Mouse (Mus musculus) heart, postnatal 14 days (tissue): ENCODE measurements at regions not wholly inside any gene's neighbourhood (a gene's known extent, or its start where the extent isn't known, plus 50 kb on each side); places are given as distances from the start of the nearest gene placed in this dataset.

Experiments
- DNase-seq, 2 experiments: peaks; one replicate each; pipeline ENCODE4 v3.0.0; 2021 to 2022
- intact Hi-C: fragments of 180-260 bp; cut with DNase I; formaldehyde crosslinking; loops from one replicate; pipeline ENCODE4 v1.15.1; 2025

DNA sequence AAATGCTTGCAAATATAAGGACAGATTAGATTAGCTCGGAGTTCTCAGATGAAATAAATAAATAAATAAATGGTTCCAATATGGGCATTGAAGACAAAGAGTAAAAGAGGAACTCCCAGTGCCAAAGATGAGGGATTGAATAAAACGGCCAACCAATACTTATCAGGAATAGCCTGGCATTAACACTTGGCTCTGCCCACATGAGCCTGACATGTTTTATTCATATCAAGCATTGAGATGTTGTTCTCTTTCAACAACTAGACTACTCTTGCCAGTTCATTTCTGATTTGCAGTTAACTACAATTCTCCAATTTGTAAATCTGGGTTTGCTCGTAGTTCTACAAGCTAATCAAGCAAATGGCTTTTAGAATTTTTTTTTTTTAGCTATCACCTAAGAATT lies 546.4 kb downstream of the Efnb2 start:
- intact Hi-C loops: no loop called here
- DNase-seq: no peak

DNA sequence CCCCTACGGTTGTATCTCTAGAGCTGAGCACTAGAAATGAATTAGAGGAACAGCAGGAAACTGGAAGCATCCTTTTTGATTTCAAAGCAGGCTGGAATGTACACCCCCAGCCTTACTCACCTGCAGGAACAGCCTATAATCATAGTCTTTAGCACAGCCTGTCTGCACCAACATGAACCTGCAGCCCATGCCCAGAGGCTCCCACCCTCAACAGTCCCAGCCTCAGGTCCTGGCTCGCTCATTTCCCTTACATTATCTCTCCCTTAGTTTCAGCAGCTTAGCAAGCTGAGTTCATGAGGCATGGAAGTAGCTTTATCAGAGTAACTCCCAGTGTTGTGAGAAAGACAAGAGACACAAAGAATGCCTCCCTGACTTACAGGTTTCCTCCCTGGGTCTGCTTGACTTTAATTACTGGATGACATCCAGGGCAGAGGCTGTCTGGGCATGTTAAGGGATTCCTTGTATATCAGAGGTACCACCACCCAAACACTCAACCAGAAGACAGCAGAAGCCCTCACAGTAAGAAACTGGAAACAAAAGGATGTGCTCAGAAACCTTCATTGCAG lies 551.2 kb downstream of the Efnb2 start:
- intact Hi-C loops: no loop called here
- DNase-seq: no peak

DNA sequence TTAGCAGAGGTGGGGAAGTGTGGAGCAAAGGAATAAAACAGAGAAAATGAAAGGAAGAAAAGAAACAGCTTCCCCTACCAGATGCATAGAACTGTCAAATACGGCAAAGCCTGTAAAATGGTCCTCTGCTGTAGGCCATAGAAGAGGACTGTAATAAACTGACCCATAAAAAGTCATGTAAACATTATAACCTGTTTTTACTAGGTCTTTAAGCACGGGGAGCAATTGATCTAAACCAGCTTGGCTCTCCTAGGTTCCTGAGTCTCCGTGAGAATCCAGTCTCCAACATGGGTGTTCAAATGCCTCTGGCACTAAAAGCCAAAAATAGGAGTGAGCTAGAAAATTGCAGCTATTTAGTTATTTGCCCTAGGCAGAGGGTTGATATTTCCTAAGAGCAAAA lies 557.5 kb downstream of the Efnb2 start:
- DNase-seq: no peak
- intact Hi-C loops: no loop called here

DNA sequence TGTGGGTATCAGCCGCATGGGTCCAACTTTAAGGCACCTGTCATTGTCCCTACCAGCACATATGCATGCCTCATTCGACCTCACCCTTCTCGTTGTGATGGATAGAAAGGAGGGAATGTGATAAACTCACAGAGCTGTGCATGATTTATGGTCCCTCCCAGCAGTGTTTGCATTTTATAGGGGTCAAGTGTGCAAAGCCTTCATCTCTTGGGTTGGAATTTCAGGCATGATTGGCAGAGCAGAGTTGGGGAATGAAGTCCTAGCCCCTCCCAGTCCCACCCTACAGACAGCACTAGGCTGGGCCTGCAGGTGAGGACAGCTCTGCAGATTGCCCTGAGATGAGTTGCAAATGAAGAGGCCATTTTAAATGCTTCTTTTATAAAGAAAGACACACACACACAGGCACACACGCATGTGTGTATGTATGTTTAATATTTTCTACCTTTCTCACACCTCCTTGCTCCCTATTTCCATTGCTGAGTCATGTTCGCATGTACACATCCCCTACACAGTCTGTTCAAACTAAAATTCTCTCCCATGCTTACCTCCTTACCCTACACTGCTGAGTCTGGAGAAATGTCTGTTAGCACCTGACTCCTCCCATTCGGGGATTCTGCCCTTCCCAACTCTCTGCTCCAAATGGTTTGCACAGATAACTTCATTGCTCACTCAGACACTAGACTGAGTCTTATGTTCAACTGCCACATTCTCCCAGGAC lies 558.9 kb downstream of the Efnb2 start:
- intact Hi-C loops: no loop called here
- no peak for DNase-seq

DNA sequence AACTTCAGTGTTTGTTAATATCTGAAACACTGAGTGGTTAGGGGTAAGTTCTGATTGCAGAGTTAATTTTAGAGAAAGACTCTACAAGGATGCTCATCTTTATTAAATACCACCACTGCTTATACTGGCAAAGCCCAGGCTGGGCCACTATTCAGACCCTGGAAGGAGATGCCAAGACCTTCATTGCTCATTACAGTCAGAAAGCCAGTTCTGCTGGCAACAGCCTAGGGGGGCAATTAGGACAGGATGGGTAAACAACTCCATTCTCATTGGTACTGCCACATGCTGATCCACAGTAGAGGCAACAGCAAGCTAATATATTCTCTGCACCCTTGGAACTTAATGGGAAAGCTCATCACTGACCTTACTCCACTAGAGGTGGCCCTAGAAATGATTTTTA lies 568.5 kb downstream of the Efnb2 start:
- intact Hi-C loops: no loop called here

DNA sequence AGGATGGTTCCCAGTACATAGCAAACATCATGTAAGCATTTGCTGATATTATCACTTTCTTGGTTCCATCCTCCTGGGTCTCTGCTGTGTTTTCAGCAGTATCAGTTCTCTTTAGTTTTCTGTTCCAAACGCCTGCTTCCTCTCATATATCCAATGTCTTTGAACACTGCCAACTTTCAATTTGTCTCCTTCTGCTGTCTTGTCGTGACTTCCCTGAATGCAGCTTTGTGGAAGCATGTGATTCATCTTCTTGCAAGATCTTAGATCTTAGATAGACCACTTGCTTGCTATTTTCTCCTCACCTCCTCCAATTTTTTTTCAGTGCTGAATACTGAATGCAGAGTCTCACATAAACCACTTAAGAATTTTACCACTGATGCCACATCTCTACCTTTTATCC lies 576.4 kb downstream of the Efnb2 start:
- intact Hi-C loops: no loop called here
- DNase-seq: no peak

More for the DNA sequence above, 568.5 kb downstream of the Efnb2 start:
- DNase-seq: no peak

DNA sequence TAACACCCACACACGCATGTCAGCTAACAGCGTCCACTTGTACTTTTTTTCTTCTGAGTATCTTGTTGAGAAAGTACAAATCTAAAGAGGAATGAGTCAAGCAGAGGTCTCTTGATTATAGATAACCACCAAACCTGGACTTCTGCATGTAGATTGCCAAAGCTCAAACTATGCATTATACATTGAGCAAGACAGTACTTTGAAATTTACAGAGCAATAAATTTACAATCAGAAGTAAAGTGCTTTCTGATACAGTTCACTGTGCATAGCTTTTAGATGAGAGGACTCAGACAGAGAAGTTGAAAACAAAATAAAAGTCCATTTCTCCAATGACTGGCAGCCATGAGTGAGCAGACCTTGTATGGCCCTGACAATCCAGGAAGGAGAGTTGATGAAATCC lies 597.0 kb downstream of the Efnb2 start:
- DNase-seq: no peak
- intact Hi-C loops: no loop called here

DNA sequence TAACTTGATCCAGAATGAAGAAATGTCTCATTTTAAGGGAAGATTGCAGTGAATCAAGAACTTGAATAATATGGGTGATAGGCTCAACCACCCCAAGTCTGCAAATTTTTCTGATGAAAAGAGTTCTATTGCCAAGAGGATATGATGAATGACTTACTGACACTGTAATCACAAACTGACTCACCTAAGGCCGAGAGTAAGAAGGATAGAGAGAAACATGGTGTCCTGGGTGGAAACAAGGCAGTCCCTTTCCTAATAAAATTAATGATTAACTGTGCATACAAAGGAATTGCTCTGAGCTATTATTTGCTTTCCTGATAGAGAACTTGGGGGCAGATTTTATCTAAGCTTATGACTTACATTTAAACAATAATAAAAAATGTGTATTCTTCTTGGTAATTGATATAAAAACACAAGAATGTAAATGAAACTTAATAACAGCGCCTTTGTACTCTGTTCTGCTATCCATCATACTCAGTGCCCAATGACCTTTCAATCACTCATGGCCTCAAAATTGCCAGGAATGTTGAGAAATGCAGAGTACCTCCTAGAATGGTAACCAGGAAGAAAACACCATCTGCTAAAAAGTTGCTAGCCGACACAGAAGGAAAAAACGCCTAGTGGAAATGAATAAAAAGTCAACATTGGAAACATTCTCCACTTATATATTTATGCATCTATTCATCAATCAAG lies 606.7 kb downstream of the Efnb2 start:
- no peak for DNase-seq
- intact Hi-C loops: no loop called here

DNA sequence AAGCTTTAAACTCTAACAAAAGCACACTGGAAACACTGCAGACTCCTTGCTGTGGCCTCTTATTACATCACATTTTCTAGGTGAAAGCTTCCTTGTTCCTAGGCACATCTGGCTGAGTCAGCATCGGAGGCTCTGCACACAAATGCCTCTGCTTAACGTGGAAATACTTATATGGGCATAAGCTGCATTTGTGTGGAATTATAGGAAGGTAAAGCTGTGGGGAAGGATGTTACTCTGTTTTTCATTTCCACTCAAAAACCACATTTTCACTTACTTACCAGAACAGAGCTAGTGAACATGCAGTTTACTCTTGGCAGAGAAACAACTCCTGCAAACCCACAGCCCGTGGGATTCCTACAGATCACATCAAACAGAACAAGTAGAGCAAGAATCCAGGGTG lies 609.9 kb downstream of the Efnb2 start:
- DNase-seq: no peak
- intact Hi-C loops: no loop called here

DNA sequence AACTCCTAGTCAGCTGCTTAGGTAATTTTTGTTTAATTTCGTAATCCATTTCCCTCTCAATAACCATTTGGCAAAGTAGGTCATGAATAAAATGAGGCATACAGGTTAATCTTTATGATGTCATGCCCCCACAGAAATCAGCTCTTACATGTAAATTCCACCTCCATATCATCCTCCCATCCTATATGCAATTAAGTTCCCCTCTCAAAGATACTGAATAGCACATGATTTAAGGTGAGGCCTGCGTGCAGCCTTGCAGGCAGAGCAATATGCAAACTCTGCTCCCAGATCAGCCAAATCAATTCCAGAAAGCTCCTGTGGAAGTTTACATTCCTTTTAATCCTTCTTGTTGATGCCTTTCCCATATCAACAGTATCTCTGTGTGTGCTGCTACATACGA lies 610.3 kb downstream of the Efnb2 start:
- no peak for DNase-seq
- intact Hi-C loops: no loop called here

DNA sequence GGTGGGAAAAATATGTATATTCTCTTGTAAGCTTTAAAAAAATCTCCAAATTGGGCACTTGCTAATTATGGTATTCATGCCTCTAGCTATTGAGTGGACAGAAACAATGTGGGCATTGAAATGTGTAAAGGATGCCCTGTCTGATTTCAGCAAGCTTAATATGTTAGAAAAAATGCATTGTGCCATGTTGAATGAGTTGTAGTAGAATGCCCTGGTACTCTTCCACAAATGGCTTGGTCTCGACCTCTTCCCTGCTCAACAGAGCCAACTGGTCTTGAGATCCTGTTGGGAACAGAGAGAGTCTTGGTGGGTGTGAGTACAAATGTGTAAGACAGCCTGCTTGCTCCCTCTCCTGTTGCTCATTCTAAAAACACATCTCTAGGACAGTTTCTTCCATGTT lies 616.1 kb downstream of the Efnb2 start:
- intact Hi-C loops: no loop called here

DNA sequence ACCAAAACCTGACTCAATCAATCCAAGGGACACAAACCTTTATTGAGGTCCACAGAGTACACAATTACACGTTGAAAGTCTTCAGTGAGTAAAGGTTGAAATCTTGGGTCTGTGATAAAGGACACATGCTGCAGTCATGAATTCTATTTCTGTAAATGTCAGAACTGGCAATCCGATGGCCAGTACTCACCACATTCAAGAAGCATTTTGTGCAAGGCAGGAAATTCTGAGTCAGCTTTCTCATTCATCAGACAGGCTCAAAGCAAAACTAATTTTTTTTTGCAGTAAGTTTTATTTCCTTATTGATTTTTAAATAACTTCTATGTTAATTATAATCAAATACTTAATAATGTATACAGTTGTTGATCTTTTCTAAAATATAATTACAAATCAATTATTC lies 616.7 kb downstream of the Efnb2 start:
- intact Hi-C loops: no loop called here
- DNase-seq: no peak

More for the DNA sequence above, 616.1 kb downstream of the Efnb2 start:
- DNase-seq: no peak

DNA sequence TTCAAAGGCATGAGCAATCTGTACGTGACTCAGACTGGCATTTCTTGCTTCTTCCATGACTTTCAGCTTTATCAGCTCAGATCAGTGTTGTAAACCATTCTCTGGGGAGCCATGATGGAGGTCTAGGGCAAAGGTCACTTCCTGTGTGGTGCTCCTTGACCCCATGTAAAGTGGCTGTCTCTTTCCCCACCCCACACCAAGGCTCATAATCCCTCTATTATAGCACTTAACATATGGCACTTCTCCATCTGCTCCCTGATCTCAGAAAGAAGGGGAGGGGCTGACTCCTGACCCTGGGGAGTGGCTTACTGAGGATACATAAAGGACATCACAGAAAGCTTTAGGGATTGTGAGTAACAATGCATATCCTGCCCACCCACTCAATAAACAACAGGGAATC lies 623.1 kb downstream of the Efnb2 start:
- intact Hi-C loops: no loop called here
- no peak for DNase-seq

DNA sequence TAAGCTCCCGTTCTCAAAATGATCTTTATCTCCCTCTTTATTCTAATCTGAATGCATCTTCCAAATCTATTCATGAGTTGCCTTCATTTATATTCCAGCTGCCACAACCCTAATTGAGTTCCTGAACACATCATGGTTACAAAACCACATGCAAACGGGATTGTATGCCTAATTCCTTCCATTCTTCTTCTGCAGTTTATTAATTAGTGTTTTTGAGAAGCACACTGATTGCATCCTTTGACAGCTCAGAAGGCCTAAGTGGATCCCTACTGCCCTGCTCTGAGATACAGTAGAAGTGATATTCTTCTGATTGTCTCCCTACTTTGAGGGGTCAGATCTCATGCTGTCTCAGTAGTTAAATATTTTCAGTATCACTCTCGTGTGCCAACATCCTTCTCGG lies 649.9 kb downstream of the Efnb2 start:
- DNase-seq: no peak

DNA sequence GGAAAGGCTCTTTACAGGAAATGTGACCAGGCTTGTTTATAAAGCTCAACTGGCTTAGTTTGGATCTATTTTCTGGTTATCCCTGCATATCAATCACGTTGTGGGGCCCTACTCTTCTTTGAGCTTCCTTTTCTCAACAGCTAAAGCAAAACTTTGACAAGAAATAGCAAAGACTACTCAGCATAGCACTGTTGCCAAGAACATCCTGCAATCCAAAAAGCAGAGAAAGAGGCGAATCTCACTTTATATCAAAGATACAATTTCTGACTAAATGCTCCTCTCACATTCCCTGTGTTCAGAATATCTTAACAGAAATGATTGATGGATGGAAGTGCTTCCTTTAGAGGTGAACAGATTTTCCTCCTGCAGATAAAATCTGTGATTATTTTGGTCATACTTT lies 666.1 kb downstream of the Efnb2 start:
- no peak for DNase-seq
- intact Hi-C loops: no loop called here

More for the DNA sequence above, 649.9 kb downstream of the Efnb2 start:
- intact Hi-C loops: no loop called here

DNA sequence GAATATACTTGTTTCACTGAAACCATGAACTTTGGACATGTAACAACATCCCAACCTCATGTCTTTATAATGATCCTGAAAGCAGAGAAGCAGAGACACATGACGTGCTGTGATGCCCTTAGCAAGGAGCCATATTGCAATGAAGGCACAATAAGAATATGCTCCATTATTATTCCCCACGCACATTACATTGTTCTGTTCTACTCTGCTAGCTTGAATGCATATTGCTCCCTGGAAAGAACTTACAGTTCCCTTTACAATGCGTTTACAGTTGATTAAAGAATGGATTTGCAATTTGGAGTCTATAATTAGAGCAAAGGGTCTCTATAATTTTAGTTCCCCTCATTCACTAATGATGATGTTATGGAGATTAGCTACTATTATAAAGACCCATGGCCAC lies 672.2 kb downstream of the Efnb2 start:
- intact Hi-C loops: no loop called here

DNA sequence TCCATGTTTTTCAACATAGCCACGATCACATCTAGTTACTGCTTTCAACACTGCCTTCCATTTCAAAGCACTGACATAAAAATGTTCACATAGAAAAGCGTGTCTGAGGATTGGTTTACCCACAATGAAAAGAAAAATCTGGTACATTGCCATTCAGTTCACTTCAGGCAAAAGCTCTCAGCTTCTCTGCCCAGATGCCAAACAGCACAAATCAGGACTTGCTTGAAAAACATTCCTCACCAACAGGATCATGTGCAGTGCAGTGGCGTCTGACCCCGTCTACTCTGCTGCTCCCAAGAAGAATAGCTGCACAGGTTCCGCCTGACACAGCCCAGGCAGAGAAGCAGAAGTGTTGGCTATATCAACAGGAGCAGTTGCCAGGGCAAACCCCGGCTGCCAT lies 684.0 kb downstream of the Efnb2 start:
- intact Hi-C loops: no loop called here
- no peak for DNase-seq

More for the DNA sequence above, 672.2 kb downstream of the Efnb2 start:
- no peak for DNase-seq

DNA sequence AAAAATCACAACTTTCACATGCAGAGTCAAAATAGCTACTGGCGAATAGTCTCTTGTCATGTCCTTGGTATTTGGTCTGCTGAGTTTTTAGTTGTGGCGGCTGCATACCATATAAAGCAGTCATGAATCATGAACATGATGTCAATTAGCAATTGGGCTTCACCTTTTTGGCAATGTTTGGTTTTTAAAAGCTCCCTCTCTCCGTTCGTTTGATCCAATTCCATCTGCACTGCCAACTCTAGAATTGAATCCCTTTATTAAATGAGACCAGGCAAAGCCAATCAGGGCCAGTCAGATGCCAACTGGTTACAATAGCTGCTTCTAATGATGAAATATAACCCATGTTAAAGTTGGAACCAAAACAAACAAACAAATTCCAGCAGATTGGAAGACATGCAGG lies 687.3 kb downstream of the Efnb2 start:
- intact Hi-C loops: no loop called here
- DNase-seq: no peak

DNA sequence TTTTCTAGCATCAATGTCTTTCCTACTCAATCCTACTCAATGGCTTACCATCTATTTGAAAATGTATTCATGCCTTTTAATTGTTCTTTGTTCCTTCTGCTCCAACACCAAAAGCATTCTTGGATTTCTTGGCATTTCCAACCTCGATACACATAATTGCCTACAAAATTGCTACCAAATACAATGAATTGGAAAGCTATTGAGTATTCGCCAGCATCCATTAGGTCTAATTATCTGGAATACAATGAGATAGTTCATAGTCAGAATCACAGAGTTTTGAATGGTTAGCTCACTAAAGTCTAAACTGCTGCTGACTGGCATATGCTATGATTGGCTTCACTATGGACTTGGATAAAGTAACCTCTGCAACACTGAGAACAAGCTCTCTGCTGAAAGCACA lies 696.8 kb downstream of the Efnb2 start:
- intact Hi-C loops: no loop called here

DNA sequence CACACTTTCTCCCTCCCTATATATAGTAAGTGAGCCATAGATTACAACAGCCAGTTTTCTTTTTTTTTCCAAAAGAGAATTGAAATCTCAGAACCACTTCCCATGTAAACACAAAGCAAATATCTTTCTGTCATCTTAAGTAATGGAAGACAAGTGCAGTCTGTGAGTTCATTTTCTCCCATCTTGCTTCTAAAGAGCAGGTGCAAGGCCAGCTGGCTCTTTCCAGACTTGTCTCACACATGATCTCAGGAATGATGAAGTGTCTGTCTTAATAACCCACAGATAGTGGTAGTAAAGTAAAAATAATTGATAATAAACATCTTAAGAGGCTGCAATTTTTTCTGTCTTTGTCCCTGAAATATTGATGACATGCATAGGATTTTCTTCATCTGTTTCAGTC lies 704.3 kb downstream of the Efnb2 start:
- intact Hi-C loops: no loop called here
- no peak for DNase-seq

More for the DNA sequence above, 696.8 kb downstream of the Efnb2 start:
- DNase-seq: no peak

DNA sequence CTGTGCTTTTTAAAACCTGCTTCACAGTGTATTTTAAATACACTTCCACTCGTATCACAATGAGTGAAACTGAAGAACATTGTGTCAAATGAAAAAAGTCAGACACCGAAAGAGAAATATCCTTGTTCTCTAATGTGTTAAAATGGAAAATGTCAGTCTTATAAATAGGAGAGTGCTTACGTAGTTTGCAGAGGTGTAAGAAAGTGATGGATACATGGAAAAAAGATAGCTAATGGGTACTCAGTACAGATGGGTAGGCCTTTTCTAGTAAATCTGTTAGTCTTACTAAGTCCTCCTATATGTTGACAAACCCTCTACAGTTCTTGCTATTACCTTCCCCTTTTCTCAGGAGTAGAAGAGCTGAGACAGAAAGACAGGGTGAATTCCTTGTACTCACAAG lies 706.2 kb downstream of the Efnb2 start:
- intact Hi-C loops: no loop called here

More for the DNA sequence above, 706.2 kb downstream of the Efnb2 start:
- DNase-seq: no peak
